Mouse (Mus musculus): Measurements from ENCODE around the gene Nr4a2. TPM values are rescaled to one million over a fixed set of nuclear protein-coding genes. Genes with fewer than 3 reads are reported as not detected.

Nr4a2 gene
- total RNA-seq, 2 experiments from 2014 or later, result 2.3 TPM

Other genes starting within 250 kb of the Nr4a2 start
- gene Gpd2, start 113.6 kb upstream of the Nr4a2 start, total RNA-seq (2021), result 10 to 100 TPM; 20.7 to 42.3 TPM

All from heart, postnatal 10 days (tissue).